Mouse (Mus musculus) lung, postnatal 14 days (tissue): Measurements from ENCODE around the gene Ccl26.

Experiments
- DNase-seq: peaks from one replicate; pipeline ENCODE4 v3.0.0; 2021

Ccl26 gene

DNA sequence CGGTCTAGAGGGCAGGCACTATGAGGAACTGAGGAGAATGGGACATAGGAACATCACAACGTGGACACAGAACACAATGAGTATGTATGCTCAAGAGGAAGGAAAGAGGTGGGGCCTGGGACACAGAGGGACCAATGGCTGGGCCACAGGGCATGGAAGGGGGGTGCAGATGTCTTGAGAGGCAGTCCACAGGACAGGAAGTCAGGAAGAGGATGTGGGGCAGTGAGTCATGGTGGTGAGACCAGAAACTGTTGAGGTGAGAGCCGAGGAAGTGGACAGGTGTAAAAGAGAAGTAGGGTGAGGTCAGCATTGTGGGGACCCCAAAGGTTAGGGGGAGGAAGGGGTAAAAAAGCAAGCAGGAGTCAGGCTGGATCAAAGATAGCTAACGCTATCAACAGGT, 26.0 kb downstream of the Ccl26 start:
- DNase-seq = no peak

DNA sequence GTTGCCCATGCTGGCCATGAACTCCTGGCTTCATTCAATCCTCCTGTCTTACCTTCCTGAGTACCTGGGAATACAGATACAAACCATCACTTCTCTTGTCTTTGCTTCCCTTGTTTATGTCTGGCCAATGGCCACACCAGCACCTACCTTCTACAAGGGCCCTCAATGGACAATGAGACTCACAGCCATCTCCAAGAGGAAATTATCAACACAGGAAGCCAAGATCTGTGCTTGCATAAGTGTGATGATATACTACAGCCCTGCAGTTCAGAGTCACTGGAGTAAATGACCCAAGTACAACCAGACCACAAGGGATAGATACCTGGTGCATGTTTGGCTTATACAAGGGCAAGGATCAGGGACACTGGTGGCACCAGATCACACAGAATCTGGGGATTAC, 27.5 kb downstream of the Ccl26 start:
- no peak for DNase-seq

DNA sequence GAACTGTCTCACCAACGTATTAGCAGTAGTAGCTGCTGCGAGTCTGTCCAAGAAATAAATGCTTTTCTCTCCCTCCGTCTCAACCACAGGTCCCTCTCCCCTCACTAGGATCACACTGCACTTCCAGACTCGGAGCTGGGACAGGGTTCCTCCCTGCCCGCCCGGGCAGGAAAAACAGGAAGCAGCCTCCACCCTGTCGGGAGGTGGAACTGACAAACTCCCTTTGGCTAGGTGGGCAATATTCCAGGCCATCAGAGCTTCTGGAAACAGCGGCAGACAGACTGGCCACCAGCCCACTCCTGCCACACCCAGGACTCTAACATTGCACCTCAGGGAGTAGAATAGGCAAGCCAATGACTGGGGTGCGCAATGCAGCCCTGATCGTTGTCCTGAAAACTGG, 29.9 kb downstream of the Ccl26 start:
- DNase-seq = peak; percentile 86

DNA sequence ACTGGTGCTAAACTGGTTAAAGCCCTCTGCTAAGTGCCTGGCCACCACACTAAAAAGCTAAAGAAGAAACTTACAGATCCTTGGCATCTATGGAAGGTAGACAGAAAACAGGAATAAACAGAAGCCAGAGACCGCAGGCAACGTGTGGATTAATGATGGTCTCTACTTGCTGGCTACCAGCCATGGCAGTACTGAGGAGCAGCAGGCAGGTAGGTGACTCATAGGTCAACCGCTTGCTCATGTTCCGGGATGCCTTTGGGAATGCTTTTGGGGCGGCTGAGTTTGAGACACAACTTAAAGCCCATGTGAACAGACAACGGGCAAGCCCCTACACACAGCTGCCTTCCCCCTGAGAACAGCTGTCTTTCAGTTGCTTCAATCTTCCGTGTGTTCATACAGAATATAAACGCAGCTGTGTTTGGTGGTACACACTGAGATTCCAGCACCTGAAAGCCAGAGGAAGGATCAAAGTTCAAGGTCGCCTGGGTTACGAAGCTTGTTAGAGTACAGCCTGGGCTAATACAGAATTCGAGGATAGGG, 32.0 kb downstream of the Ccl26 start:
- DNase-seq = no peak

DNA sequence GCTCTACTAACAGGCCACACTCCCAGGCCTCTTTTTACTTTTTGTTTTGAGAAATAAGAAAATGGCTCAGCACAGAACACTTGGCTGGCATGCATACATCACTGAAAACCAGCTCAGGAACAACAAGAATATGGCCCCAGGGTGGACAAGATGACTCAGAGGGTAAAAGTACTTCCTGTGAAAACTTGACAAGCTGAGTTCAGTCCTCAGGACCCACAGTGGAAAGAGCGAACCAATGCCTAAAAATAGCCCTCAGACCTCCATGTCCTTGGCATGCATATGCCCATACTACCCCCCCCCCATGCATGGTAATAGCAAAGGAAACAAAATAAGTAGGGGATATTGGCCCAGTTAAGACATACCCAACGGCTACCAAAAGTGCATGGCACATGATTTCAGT, 33.4 kb downstream of the Ccl26 start:
- DNase-seq = no peak

DNA sequence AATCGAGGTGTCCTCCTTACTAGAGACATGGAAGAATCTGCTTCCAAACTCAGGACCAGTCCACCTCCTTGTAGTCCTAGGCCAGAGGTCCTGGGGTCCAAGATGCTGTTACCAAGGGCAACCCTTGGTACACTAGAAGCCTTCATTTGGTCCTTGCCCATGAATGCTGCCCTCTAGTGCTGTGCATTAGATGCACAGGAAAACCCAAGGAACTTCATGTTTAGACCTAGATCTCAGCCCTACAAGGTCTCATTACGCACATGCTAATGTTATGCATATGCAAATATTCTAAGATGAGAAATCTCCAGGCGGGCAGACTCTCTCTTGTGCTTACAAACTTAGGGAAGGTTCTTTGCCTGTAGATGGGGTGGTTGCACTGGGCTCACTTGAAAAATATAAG, 34.1 kb downstream of the Ccl26 start:
- DNase-seq = no peak

DNA sequence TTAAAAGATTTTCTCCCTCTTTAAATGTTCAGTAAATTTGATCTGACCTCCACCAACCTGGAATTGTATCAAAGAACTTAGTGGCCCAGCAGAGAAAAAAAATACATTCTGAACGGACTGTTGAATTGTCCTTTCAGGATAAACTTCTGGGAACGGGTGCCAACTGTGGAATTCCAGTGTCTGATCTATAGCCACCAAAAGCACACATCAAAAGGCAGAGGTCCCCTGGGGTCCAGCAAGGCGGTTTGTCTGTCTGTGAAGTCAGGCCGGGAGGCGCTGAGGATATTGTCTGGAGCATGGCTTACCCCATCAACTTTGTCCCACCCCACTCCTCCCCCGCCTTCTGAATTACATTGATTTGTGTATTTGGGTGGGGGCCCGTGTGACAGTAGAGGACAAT, 35.4 kb downstream of the Ccl26 start:
- no peak for DNase-seq

DNA sequence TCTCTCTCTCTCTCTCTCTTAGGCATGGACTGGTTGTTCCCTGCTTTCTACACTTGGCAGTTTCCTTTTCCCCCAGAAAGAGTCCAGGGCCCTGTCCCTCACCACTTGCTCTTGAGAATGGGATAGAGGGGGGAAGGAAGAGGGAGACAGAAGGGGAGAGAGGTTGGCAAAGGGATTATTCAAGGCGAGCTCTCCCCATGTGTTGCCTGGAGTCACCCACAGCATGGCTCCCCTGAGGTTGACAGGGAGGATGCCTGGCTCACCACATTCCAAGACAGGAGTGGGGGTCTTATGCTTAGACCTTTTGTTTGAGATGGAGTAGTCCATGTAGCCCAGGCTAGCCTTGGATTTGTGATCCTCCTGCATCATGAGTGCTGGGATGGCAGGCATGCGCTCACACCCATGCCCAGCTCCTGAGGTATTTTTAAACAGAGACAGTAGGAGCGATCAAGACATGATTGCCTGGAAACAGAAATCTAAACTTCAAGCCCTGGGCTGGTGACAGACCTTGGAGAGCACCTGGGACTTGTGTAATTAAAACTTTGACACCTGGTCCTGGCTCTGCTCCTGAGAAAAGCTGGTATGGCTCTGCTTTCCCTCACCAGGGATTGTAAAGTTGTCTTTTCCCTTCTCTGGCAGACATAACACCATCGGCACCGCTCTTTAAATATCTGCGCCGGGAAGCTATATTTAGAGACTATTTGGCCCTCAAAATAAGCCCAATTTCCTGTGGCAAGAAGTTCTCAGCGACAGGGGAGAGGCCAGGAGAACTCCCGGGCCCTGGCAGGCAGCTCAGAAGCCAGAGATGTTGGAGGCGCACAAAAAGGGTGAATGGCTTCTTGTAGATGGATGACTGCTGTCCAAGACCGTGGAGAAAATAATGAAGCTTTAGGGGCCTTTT, 38.5 kb downstream of the Ccl26 start:
- peak; percentile 45 for DNase-seq

DNA sequence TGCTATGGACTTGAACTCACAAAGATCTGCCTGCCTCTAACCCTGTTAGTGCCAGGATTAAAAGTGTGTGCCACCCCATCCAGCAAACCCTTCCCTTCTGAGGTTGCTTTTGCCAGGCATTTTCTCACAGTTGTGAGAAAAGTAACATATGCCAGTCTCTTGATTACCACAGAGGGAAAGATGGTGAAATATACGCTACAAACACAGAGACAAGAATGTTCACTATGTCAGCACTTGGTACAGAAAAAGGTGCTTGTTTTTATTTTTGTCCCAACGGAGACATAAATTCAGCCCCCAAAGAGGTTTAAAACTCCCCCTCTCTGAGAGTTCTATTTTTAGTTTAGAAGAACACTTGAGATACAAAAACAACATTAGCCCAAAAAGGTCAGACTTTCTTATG, 39.3 kb downstream of the Ccl26 start:
- DNase-seq = no peak

DNA sequence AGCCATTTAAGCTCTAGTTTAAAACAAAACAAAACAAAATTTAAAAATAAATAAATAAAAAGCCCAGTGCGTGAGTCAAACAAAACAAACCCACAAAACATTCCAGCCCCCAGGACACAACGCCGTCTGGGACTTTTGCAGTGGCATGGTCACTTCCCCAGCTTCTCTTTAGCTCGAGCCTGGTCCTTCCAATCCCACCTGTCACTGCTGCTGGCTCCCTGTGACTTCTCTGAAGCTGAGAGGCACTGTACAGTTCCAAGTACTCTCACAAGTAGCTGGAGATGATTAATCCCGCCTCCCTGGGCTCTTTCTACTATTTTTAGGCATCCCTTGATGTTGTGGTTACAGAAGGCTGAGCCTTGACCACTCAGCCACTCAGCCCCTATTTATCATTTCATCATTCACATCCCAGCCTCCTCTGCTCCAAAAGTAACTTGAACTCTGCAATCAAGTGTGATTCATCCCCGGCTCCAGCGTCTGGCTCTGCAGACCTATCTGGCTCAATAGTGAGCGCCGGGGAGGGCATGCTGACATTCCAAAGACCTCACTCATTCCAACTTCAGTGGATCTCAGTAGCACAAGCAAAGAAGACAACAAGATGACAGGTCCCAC, 41.2 kb downstream of the Ccl26 start:
- peak; percentile 39 for DNase-seq

DNA sequence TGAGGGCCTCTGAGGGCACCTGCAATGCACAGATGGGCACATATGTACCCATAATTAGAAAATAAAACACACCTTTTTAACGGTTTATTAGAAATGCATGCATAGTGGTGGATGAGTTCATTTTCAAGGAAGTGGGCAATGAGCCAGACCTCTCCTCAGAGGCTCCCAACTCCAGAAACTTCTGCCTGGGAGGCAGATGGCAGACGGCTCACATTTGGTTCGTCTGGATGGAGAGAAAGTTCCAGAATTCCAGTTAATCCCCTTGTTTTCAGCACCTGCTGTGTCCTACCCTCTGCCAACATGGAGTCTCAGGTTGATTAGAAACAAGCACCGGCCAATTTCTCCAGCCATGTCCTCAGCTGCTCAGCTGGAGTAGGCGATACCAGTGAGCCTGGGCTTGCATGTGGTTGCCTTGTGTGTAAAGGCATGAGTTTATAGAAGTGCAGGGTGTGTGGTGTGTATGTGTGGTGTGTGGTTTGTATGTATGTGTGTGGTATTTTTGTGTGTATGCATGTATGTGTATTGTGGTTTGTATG, 46.0 kb downstream of the Ccl26 start:
- DNase-seq = no peak

DNA sequence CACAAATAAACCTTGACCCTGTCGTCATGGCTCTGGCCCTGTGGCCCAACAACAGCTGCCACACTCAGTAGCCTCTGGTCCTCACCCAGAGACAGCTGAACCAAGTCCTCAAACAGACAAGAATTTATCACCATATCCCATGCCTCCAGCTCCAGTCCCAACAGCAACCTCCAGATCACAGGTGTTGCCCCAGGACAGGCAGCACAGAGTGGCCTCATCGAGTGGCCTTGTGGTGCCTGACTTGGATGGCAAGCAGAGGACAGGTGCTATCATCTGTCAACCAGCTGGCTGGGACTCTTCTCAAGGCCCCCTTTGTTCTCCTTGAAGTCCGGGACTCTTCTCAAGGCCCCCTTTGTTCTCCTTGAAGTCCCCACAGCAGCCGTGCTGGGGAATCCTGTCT, 50.2 kb downstream of the Ccl26 start:
- no peak for DNase-seq

DNA sequence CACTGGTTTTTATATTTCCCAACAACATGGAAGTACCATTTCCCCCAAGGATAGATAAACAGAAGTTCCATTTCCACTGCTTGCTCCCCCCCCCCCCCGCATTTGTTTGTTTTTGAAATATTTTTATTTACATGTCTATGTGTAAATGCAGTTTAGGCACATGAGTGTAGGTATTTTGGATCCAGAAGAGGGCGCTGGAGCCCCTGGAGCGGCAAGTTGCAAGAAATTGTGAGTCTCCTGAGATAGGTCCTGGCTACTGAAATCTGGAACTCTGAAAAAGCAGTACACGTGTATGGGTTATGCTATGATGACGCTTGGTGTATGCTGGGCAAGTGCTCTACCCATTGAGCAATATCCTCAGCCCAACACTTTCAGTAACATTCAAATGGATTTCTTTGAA, 52.3 kb downstream of the Ccl26 start:
- no peak for DNase-seq
